Mouse (Mus musculus): Measurements from ENCODE around the gene Shc1. TPM values are rescaled to one million over a fixed set of nuclear protein-coding genes. Genes with fewer than 3 reads are reported as not detected.

Shc1 gene
- 10 to 100 TPM; 14.7 to 19.1 TPM for total RNA-seq (2021)
- long read RNA-seq, experiment 1, transcript Shc1-201 (13 exons, 3,250 nt) = major isoform, 14 of 23 reads
- long read RNA-seq, experiment 1, partial matches to known transcripts = 2 of 23 reads
- long read RNA-seq, experiment 1, other reads (novel, unspliced or antisense) = 5 of 23 reads
- long read RNA-seq, experiment 2, transcript Shc1-201 (13 exons, 3,250 nt) = major isoform, 12 of 17 reads
- long read RNA-seq, experiment 2, partial matches to known transcripts = 2 of 17 reads
- long read RNA-seq, experiment 2, other reads (novel, unspliced or antisense) = 2 of 17 reads

DNA sequence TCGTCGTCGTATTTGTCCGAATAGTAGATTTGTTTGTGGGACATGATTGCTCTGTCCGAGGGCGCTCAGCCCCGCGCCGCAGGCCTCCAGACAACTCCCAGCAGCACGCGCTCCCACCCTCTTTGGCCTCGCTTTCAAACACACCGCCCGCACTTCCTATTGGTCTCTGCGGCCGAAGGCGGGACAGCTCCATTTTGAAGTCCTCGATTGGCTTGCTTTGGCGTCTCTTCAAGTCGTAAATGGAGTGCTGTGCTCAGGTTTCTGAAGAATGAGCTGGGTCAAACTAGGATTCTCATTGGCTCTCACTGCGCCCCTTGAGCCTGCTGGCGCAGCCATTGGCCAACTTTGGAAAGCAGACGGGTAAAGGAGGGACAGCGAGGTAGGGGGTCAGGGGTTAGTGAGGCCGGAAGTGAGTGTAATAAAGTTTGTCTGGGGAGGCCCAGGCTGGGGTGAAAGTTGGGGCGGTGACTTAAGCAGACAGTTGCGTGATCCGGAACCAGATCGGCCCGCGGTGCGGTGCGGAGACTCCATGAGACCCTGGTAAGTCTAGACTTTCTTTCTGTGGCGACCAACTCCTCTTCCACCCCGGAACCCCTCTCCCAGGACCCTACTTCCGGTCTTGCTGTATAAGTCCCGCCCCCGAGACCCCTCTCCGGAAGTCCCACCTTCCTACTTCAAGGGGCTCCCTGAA is at the start of gene Shc1, which contains the start of gene Cks1b:
Gene Shc1 (plus strand): TSS at position 274 of the 691 bp plus-strand sequence.
Gene Cks1b (minus strand): TSS at position 214 of the 691 bp plus-strand sequence.
- peak; percentile 98 for DNase-seq (ENCODE audit: low spot score)

DNA sequence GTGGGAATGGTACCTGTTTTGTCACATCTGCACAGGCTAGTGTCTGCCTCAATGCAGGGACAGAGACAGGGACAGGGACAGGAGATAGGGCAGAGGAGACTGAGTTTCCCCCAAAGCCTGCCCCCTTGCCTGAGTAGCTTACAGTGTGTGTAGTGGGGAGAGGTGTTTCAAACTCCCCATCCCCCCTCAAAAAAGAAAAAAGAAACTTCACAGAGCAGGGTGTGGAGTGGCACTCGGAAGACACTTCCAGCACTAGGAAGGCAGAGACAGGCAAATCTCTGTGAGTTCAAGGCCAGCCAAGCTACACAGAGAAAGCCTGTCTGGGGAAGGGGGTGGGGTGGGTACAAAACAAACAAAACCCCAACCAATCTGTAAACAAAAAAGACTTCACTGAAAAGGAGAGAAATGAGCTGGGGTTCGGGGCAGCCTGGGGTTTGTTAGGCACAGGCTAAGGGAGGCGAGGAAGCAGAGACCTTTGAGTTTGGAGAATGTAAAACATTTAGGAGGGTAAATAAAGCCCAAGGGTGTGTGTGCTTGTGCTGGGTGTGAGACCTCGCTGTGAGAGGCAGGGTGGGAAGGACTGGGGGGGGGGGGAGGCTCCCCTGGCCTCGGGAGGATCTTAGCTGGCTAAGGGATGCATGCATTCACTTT is 44.5 kb upstream of the Shc1 start:
- DNase-seq (ENCODE audit: low spot score) = no peak

DNA sequence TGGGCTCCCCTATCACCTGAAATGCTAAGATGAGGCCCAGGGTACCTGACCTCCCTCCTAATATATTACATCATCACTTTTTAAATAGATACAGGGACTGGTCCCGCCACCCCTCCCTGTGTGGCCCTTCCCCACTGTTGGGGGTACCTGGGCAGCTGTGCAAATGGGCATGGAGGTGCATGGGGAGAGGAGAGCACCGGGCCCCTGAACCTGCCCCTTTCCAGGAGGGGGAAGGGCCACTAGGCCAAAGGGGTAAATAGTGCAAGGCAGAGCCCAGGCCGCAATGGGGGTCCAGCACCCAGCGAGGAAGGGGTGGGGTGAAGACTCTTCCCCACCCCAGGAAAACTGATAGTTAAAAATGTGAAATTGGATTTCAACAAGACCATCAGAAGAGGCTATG is 40.4 kb upstream of the Shc1 start:
- DNase-seq (ENCODE audit: low spot score) = no peak

DNA sequence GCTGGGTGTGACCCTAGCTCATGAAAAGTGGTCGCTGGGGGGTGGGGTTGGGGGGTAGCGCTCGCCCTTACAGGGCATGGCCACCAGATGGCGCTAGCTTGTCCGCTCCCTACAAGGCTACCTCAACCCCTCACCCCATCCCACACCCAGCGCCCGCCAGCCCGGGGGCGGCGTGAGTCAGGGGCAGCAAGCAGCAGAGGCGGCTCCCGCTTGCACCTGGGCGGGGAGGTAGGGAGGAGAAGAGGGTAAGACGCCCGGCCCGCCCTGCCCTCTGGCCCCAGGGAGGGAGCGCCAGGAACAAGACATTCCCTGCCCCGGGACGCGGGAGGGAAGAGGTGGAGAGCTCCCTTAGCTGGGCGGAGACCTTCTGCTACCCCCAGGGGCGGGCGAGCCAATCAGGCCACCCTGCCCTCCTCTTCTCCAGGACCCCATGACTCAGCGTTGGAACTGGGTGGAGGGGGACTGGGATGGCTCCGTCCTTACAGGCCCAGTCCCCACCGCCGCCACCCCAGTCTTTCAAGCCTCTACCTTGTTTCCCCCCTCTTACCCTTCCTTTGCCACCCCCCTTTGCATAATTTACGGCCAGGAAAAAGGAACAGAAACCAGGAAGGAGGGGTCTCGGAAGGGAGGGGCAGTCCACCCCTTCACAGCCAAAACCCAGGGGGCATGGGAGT is 39.7 kb upstream of the Shc1 start:
- peak; percentile 82 for DNase-seq (ENCODE audit: low spot score)

DNA sequence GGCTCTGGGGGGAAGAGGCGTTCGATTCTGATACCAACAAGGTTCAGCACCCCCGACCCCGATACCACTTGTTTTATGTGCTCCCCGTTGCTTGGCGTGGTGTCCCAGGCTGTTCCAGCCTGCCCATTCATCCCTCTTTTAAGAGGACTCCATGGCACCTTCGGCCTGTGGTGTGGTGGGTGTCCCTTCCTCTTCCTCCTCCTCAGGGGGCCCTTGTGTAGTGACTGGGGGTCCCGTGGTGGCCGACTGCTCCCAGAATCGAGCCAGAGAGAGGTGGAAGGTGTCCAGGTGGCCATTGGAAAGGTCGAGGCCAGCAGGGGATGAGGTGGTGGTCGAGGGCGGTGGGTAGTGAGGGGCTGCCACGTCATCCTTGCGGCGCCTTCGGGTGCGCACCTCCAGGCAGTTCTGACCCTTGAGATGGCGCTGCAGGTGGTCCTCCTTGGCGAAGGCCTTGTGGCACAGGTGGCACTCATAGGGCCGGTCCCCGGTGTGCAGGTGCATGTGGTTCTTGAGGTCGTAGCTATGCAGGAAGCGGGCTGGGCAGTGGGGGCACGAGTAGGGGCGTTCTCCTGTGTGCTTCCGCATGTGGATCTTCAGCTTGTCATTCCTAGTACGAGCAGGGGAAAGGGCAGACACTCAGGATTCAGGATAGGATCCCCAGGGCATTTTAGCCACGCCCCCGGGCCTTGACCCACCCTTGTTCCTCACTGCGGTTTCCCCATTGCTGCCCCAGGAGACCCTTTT is 38.7 kb upstream of the Shc1 start:
- DNase-seq (ENCODE audit: low spot score) = no peak

DNA sequence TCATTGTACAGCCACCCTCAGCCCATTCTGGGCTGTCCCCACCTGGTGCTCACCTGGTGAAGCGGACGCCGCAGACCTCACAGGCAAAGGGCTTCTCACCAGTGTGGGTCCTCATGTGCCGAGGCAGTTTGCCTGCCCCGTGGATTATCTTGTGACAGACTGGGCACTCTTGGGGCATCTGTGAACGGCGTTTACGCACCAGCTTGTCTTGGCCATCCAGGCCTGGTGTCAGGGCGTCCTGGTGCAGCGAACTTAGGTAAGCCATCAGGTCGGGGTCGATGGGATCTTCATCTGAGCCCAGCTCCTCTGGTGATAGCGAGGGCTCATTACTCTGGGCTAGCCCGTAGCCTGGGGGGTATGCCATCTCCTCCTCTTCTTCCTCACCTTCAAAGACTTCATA is 38.0 kb upstream of the Shc1 start:
- DNase-seq (ENCODE audit: low spot score) = no peak

DNA sequence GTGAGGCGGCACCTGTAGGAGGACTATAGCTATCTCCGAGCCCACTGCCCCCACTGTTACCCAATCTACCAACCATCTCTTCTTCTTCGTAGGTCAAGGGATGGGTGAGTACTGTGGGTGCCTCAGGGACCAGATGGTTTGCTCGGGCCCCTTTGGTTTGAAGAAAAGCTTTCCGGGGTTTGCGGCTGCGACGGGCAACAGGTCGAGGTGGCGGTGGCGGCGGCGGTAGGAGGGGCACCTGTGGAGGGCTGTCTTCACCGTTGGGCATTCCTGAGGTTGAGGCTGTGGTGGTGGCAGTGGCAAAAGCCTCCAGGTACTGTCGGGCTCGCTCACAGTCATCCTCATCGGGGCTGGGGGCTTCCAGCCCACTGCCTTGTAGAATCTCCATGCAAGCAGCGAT is 37.5 kb upstream of the Shc1 start:
- DNase-seq (ENCODE audit: low spot score) = no peak

DNA sequence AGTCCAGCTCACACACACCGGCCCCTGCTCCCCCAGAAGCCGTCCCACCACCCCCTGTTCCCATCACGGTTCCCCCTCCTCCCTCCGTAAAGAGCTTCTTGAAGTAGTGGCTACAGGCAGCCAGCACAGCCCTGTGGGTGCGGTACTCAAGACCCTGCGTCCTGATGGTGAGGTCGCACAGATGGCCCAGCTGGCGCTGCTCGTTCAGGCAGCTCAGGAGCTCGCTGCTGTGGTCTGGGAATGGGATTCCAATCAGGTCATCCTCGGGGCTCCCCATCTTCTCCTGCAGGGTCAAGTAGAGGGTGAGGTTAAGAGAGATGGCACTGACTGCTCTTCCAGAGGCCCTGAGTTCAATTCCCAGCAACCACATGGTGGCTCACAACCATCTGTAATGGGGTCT is 37.0 kb upstream of the Shc1 start:
- no peak for DNase-seq (ENCODE audit: low spot score)

DNA sequence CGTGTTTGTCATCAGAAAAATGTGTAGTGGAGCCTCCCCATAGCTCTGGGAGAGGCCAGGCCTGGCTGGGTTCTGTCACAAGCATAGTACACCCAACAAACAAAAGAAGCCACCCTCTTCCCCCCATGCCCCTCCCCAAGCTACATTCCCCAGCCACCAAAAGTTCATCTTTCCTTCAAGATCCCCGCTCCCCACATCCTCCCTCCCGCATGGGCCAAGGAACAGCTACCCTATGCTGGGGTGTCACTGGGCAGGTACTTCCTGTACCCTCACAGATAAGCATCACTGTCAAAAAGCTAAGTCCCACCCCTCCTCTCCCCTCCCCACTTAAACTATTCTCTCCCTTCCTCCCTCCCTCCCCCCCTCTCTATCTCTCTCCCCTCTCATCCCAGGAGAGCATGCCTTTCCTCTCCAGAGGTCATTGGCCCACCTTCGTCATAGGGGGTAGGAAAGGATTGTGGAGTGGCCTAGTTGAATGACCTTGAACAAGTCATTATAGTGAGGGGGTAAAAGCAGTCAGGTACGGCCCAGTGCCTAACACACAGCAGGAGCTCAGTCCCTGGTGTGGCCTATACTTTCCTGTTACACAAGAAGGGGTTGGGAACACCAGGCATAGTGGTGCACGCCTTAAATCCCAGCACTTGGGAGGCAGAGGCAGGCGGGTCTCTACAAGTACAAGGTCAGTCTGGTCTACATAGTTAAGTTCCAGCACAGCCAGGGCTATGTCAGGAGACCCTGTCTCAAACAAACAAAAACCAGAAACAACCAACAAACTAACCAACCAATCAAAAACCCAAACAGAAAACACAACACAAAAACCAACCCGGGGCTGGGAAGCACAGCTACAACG is 36.0 kb upstream of the Shc1 start:
- DNase-seq (ENCODE audit: low spot score) = no peak

DNA sequence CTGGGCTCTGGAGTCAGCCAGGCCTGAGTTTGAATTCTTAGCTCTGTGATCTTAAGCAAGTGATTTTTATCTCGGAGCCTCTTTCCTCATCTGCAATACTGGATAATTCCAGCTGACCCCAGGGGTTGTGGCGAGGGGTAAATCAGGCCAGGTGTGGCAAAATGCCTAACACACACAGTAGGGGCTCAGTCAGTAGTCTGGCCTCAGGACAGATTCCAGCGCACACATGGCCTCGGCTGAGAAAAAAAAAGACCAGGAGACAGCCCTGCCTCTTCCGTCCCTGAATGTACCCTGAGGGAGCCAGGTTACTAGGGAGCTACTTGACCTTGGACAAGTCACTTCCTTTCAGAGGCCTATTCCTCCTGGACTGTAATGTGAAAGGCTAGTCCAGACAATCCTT is 35.3 kb upstream of the Shc1 start:
- no peak for DNase-seq (ENCODE audit: low spot score)

DNA sequence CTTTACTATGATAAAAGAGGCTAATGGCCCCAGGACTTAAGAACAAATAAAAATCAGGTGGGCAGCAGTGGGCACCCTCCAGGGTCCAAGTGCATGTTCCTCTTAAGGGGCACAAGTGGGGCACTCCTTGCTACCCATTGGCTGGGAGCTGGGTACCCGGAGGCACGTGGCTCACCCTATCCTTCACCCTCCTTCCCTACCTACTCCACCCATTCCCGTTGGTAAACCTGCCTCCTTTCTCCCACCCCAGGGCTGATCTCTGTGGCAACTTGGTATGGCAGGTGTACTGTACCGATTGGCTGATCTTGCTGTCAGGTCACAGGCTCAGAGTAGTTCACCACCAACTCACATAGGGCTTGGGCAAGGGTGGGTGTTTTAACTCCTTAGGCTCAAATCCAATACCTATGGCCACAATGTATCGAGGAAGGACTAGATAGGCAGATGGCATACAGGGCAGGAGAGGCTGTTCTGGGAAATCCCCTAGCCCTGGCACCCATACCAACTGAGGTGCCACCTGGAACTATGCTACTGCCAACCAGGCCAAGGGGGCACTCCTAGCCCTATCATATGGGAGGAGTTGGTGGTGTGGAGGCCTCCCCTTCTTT is 34.5 kb upstream of the Shc1 start:
- no peak for DNase-seq (ENCODE audit: low spot score)

DNA sequence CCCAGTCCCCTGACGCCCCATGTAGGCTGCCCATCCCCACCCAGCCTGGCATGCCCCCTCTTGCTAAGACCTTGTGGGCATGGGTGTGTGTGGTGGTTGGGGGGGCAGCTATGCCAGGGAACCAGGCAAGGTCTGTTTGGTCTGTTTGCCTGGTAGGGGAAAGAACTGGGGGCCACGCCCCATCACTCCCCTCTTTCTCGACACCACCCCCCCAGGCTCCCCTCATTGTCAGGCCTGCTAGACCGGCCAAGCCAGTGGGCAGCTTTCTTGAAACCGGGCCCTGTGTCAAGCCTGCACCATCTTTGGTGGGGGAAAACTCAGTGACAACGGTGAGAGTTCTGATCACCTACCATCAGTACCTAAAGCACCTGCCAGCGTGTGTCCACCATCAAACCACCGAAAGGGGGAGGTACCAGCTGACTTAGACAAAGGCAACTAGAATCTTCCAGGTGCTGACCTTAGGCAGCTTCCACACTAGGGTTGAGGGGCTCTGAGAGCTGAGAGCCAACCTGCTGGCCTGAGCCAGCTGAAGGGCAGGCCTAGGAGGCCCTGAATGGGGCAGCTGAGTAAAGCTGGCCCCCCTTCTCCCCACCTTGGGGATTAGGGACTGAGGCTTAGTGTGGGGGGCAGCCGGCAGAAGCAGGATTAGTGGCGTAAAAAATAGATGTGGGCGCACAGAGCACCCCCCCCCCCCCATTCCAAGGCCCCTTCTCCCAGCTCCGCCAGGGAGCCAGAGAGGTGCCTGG is 33.7 kb upstream of the Shc1 start:
- DNase-seq (ENCODE audit: low spot score) = no peak

DNA sequence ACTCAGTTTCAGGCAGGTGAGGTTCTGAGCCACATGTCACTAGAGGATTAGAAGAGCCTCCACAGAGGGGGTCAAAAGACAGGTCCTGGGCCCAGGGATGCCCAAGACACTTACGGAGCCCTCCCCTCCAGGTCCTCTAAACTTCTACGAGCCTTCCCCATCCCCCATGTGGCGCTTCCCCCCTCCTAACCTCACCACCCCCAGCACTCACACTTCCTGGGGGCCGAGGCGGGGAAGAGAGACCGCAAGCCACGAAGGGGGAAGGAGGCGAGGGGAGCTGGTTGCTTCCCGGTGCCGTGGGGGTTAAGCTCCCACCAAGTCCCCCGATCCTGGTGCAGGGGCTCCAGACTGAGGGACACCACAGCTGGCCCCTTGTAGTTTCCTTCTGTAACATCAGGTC is 32.8 kb upstream of the Shc1 start:
- DNase-seq (ENCODE audit: low spot score) = no peak

DNA sequence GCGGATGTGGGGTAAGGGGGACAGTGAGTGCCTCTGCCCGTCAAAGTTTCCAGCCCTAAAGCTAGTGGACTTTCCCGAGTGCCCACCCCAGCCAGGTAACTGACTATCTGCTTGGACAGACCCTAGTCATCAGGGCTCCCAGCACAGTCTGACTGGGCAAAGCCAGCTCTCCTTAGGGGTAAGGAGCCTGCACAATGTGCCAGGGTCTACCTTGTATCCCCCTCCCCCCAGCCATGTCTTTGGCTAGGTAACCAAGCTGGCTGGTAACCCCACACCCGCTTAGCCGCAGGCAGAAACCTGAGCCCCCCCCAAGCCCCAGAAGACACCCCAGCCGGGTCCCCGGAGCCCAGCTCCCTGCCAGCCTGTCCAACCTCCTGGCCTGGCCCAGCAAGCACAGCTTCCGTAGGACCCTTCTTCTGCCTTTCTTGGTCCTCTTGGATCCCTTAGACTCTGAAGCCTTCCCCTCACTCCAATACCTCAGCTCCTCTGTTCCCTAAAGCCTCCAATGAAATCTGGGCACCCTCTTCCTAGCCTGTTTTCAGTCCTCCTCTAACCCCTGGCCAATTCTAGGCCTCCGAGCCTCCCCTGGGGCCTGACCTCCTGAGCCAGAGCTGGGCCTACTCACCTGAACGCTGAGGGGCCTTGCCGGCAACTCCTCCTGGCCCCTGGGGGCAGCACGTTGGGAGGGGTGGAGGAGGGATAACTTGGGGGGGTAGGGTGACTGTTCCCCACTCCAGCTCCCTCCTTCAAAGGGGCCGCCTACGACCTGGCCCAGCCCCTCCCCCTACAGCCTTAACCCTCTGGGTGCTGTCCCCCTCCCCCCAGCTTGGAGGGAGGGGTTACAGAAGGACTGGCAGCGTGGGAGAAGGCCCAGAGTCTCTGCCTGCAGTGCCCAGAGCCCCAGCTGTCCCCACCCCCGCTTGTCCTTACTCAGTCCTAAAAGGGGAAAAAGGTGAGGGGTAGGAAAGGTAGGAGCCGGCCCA is 31.5 kb upstream of the Shc1 start:
- no peak for DNase-seq (ENCODE audit: low spot score)

DNA sequence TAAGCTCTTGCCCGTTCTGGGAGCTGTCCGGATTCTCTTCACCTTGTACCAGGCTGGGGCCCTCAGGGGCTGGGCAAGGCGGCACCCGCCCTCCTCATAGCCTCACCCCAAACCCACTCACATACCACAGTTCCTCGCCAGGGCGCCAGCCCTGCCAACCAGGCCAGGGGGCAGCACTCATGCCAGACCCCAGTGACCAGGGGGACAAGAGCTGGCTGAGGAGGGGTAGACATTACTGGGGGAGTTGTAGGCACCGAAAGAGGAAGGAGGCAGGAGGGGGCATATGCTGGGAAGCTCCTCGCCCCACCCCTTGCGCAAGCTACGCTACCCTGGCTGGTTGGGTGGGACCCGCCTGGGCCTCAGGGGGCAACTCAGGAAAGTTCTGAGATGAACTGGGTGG is 30.6 kb upstream of the Shc1 start:
- DNase-seq (ENCODE audit: low spot score) = no peak

DNA sequence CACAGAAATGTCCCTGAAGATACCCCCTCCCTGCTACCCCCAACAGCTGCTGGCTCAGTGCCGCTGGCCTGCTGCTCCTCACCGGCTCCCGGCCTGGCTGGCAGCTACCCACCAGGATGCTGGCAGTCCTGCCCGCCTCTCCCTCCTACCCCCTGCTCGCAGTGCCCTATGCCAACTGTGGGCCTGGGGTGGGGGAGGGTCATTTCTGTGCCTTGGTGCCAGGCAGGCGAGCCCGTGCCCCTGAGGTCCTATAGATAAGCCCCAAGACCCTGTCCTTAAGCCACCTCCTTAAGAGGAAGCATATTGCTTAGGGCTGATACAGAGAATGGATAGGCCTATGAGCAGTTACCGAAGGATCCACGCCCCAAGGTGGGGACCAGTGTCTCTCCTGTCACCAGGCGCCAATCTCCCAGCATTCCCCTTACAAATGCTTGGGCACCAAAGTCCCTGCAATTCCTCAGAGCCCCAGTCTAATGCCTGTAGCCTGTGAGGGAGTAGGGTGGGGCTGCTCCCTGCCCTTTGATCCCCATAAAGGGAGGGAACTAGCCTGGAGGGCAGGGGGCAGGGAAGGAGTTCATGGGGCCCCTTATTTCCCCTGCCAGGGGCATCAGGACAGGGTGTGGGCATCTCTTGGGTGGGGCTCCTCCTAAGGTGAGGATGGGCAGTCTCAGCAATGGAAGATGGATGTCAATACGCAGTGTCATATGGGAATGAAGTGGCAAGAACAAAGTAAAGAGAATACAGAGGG is 29.9 kb upstream of the Shc1 start:
- DNase-seq (ENCODE audit: low spot score) = peak; percentile 73
